Mouse (Mus musculus): ENCODE measurements around the gene Chd5.

The Chd5 gene

GRCm38 (mm10) chr4:152318517-152319234 lies 19.8 kb upstream of the Chd5 start, which contains the start of gene Rnf207:
Rnf207 (minus strand) TSS chr4:152318993.
- peak; percentile 57 for DNase-seq

- no peak for DNase-seq
Measured at GRCm38 (mm10) chr4:152321464-152321863, 17.0 kb upstream of the Chd5 start.

- DNase-seq, result no peak
Measured at GRCm38 (mm10) chr4:152324641-152325562, 13.5 kb upstream of the Chd5 start.

- peak; percentile 85 for DNase-seq
Measured at GRCm38 (mm10) chr4:152325574-152326411, 12.7 kb upstream of the Chd5 start, which contains the start of gene Rpl22. Rpl22 (plus strand) TSS chr4:152325742.

- DNase-seq, result no peak
Measured at GRCm38 (mm10) chr4:152326543-152326942, 11.9 kb upstream of the Chd5 start.

- peak; percentile 71 for DNase-seq
Measured at GRCm38 (mm10) chr4:152328691-152329090, 9.8 kb upstream of the Chd5 start.

- peak; percentile 77 for DNase-seq
Measured at GRCm38 (mm10) chr4:152332952-152333351, 5.5 kb upstream of the Chd5 start.

GRCm38 (mm10) chr4:152333587-152333986 lies 4.9 kb upstream of the Chd5 start:
- DNase-seq, result no peak

GRCm38 (mm10) chr4:152337772-152338171 lies 679 bp upstream of the Chd5 start:
- DNase-seq, result no peak

- DNase-seq, result no peak
Measured at GRCm38 (mm10) chr4:152339293-152339790, 891 bp downstream of the Chd5 start.

GRCm38 (mm10) chr4:152340584-152341284 lies 2.3 kb downstream of the Chd5 start:
- DNase-seq, result no peak

- DNase-seq, result no peak
Measured at GRCm38 (mm10) chr4:152343296-152343695, 4.8 kb downstream of the Chd5 start.

- DNase-seq, result no peak
Measured at GRCm38 (mm10) chr4:152344651-152345050, 6.2 kb downstream of the Chd5 start.

GRCm38 (mm10) chr4:152345120-152345889 lies 6.9 kb downstream of the Chd5 start:
- DNase-seq, result no peak

GRCm38 (mm10) chr4:152349837-152350381 lies 11.5 kb downstream of the Chd5 start:
- DNase-seq, result peak; percentile 69

- no peak for DNase-seq
Measured at GRCm38 (mm10) chr4:152350722-152351421, 12.4 kb downstream of the Chd5 start.

- DNase-seq, result no peak
Measured at GRCm38 (mm10) chr4:152351422-152352305, 13.2 kb downstream of the Chd5 start.

GRCm38 (mm10) chr4:152353886-152354637 lies 15.6 kb downstream of the Chd5 start:
- DNase-seq, result no peak
